In the genomic region with DNA sequence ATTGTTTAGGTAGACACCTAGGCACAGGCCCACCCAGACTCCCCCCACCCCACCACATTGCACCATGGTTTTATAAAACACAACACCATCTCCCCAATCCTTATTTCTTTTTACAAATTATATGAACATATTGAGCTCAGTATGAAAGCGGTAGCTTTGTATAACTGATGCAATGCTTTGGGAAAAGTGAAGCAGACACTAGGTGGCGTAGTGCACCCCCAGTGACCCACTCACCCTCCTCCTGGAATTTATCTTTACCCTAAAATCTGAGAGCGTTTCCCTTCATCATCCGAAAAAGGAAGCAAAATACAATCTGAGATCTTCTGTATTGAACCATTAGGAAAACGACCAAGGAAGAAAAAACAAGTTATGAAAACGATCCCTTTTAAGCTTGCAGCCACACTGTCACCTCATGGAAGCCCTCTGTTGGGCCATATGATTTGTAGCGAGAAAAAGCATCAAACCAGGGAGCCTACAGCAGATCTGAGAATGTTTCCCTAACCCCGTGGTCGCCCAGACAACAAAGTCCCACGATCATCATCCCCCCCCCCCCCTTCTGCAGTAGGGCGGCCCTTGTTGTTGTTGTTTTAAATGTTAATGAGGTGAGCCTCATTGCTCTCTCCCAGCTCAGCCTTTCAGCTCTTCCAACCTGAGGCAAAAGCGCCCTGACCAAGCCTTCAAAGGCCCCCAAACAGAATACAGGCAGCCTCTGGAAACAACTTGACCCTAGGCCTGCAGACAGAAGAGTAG, we compare ENCODE assay signal across 8 mouse cellular contexts.
DNase-seq lines count a peak whose midpoint lies in the region; ATAC-seq and TF ChIP-seq lines count a peak whose summit lies in the region.

No protein-coding gene starts in this region.

- H3K4me3 ChIP-seq in kidney, adult 2 months (ENCODE audit: insufficient read depth, low read depth, low read length) = no peak overlapping the region
- H3K4me3 ChIP-seq in MEL (ENCODE audit: control insufficient read depth in 1 of 2, insufficient read depth in 1 of 2, low read depth in 2 of 2, low read length in 2 of 2) = no peak overlapping the region
- H3K4me3 ChIP-seq in kidney, embryonic 16.5 days (ENCODE audit: low read length) = no peak overlapping the region
- no peak overlapping the region for H3K4me3 ChIP-seq in neural tube, embryonic 12.5 days

- peak; percentile 53; the same call in 1 of the 2 replicates for ATAC-seq in kidney, embryonic 16.5 days (ENCODE audit: low FRiP score, low TSS enrichment)
- peak; percentile 79 for ATAC-seq in neural tube, embryonic 12.5 days (ENCODE audit: low FRiP score, low read depth)
- no peak for ATAC-seq in CD4-positive, CD25-positive, alpha-beta regulatory T cell, adult 4 months

- H3K79me2 ChIP-seq in MEL (ENCODE audit: control insufficient read depth, insufficient read depth, low read length, poor library complexity) = no peaks in the 10 kb centered on the region

- peak; percentile 17 for DNase-seq in kidney, adult 2 months
- DNase-seq in kidney, adult 18-20 months = no peak
- DNase-seq in MEL (ENCODE audit: low read depth, low spot score) = peak; percentile 14
- DNase-seq in cerebellum, postnatal 36 days = peak; percentile 59 to 69
- DNase-seq in spleen, postnatal 10 days (ENCODE audit: low spot score in 2 of 2) = no peak

- H3K4me1 ChIP-seq in kidney, adult 2 months (ENCODE audit: control insufficient read depth, insufficient read depth, low read length) = no peaks in the 10 kb centered on the region
- H3K4me1 ChIP-seq in MEL (ENCODE audit: control insufficient read depth in 1 of 2, insufficient read depth in 2 of 2, low read length in 2 of 2) = no peaks in the 10 kb centered on the region
- H3K4me1 ChIP-seq in kidney, embryonic 16.5 days (ENCODE audit: insufficient read depth, low read length) = peaks cover 37% of the 10 kb centered on the region
- peaks cover 18% of the 10 kb centered on the region for H3K4me1 ChIP-seq in neural tube, embryonic 12.5 days

- H3K27ac ChIP-seq in kidney, adult 2 months (ENCODE audit: insufficient read depth, low read depth, low read length) = no peak overlapping the region
- no peak overlapping the region for H3K27ac ChIP-seq in MEL (ENCODE audit: control insufficient read depth, low read depth, low read length)
- H3K27ac ChIP-seq in kidney, embryonic 16.5 days (ENCODE audit: low read length) = peak overlapping the region; percentile 75
- H3K27ac ChIP-seq in neural tube, embryonic 12.5 days = no peak overlapping the region

- 43% methylated on average over 12 of the region's 12 CpGs for WGBS in kidney, adult 2 months
- 14% methylated on average over 12 of the region's 12 CpGs for WGBS in kidney, embryonic 16.5 days
- WGBS in neural tube, embryonic 12.5 days = 5% methylated on average over 12 of the region's 12 CpGs

- peak; percentile 54 for TF ChIP-seq CTCF in kidney, adult 2 months (conservative IDR thresholded peaks at IDR 0.05; ENCODE audit: insufficient read depth, insufficient read length, low read depth, low read length)
- peak; percentile 51 to 71 (median 57) for TF ChIP-seq CTCF in MEL (IDR thresholded peaks at IDR 0.05 in 2 of 3, conservative IDR thresholded peaks at IDR 0.05 in 1 of 3; ENCODE audit: control insufficient read depth in 1 of 3, insufficient read depth in 1 of 3, low read depth in 2 of 3, low read length in 3 of 3, poor library complexity in 1 of 3, severe bottlenecking in 1 of 3)

- no peak for TF ChIP-seq EP300 in MEL (IDR thresholded peaks at IDR 0.05; ENCODE audit: low read depth in 1 of 2, low read length in 2 of 2)

- peak; percentile 31 for TF ChIP-seq RAD21 in MEL (IDR thresholded peaks at IDR 0.05; ENCODE audit: low read depth, low read length)

- no peaks in the 10 kb centered on the region for H3K36me3 ChIP-seq in kidney, adult 2 months (ENCODE audit: control insufficient read depth, insufficient read depth, low read length)
- H3K36me3 ChIP-seq in MEL (ENCODE audit: control insufficient read depth in 1 of 2, insufficient read depth in 2 of 2, low read length in 2 of 2) = no peaks in the 10 kb centered on the region
- no peaks in the 10 kb centered on the region for H3K36me3 ChIP-seq in kidney, embryonic 16.5 days (ENCODE audit: insufficient read depth, low read length)
- H3K36me3 ChIP-seq in neural tube, embryonic 12.5 days = no peaks in the 10 kb centered on the region

- no peak for TF ChIP-seq POLR2A in kidney, adult 2 months (IDR thresholded peaks at IDR 0.05; ENCODE audit: low read depth, low read length)
- TF ChIP-seq POLR2A in MEL (IDR thresholded peaks at IDR 0.05; ENCODE audit: control insufficient read depth in 1 of 2, insufficient read depth in 1 of 2, low read depth in 1 of 2, low read length in 2 of 2, poor library complexity in 1 of 2) = no peak

- no peak overlapping the region for H3K9ac ChIP-seq in MEL (ENCODE audit: control insufficient read depth, low read depth, low read length, poor library complexity, severe bottlenecking)
- peak overlapping the region; percentile 53; the same call in 1 of the 2 replicates for H3K9ac ChIP-seq in kidney, embryonic 16.5 days (replicated peaks; ENCODE audit: low read length)
- no peak overlapping the region for H3K9ac ChIP-seq in neural tube, embryonic 12.5 days

- H3K4me2 ChIP-seq in kidney, embryonic 16.5 days (replicated peaks; ENCODE audit: low read depth, low read length) = no peak overlapping the region
- H3K4me2 ChIP-seq in neural tube, embryonic 12.5 days (replicated peaks) = peak overlapping the region; percentile 29

- H3K27me3 ChIP-seq in kidney, adult 2 months (replicated peaks; ENCODE audit: control insufficient read depth, insufficient read depth, low read length) = no peaks in the 10 kb centered on the region
- no peaks in the 10 kb centered on the region for H3K27me3 ChIP-seq in MEL (ENCODE audit: control insufficient read depth in 1 of 2, insufficient read depth in 2 of 2, low read length in 2 of 2)
- no peaks in the 10 kb centered on the region for H3K27me3 ChIP-seq in kidney, embryonic 16.5 days (ENCODE audit: insufficient read depth, low read length)
- no peaks in the 10 kb centered on the region for H3K27me3 ChIP-seq in neural tube, embryonic 12.5 days (replicated peaks)

- H3K9me3 ChIP-seq in MEL (replicated peaks; ENCODE audit: insufficient read depth, low read length) = no peaks in the 10 kb centered on the region
- no peaks in the 10 kb centered on the region for H3K9me3 ChIP-seq in kidney, embryonic 16.5 days (ENCODE audit: low read length)
- no peaks in the 10 kb centered on the region for H3K9me3 ChIP-seq in neural tube, embryonic 12.5 days

TF ChIP-seq in MEL, 35 proteins besides CTCF, POLR2A, EP300 and RAD21:
- TF ChIP-seq BHLHE40 (IDR thresholded peaks at IDR 0.05; ENCODE audit: borderline replicate concordance, low read depth, low read length) = no peak
- TF ChIP-seq MAFK (IDR thresholded peaks at IDR 0.05; ENCODE audit: borderline replicate concordance, low read depth, low read length) = no peak
- TF ChIP-seq TCF12 (IDR thresholded peaks at IDR 0.05; ENCODE audit: low read depth, low read length) = no peak
- TF ChIP-seq POLR2AphosphoS2 (IDR thresholded peaks at IDR 0.05; ENCODE audit: low read length) = no peak
- TF ChIP-seq ZC3H11A (IDR thresholded peaks at IDR 0.05; ENCODE audit: low read depth, low read length) = 0 out of 2 replicates have a peak, but pooled peaks have one; percentile 16
- TF ChIP-seq NRF1 (IDR thresholded peaks at IDR 0.05; ENCODE audit: insufficient read depth, low read depth, low read length, poor library complexity, severe bottlenecking) = no peak
- peak; percentile 58 for TF ChIP-seq SMC3 (IDR thresholded peaks at IDR 0.05; ENCODE audit: low read depth, low read length)
- TF ChIP-seq TAL1 (IDR thresholded peaks at IDR 0.05; ENCODE audit: low read length) = no peak
TF ChIP-seq in MEL: peak in this region for 2.

Comparison
In these comparisons a context has a peak if more than half of its experiments do, and no peak if none do; other contexts are left out.
1. DNase-seq: peak in kidney, adult 2 months (single experiment), MEL (single experiment) and cerebellum, postnatal 36 days (2 of 2); none in kidney, adult 18-20 months (single experiment) and spleen, postnatal 10 days (0 of 2).